Mouse (Mus musculus): ENCODE measurements around the gene Plb1.

Plb1 gene

DNA sequence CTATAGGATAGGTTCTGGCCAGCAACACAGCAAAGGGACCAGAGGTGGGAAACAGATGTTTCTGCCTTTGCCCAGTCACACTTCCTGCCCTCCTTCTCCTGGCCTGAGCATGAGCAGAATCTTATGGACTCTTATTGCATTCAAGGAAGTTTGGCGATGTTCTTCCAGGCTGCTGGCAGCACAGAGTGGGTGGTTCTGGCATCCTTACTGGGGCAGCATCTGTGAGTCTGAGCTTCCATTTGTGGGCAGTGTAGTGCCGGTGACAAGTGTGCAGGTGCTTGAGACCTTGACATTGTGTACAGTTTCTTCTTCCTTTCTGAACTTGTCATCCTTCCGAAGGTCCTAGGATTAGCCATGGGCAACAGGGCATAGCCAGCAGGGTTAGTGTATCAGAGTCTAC is 12.9 kb downstream of the Plb1 start:
- DNase-seq (ENCODE audit: low spot score in 2 of 2), result peak; percentile 31 to 35

DNA sequence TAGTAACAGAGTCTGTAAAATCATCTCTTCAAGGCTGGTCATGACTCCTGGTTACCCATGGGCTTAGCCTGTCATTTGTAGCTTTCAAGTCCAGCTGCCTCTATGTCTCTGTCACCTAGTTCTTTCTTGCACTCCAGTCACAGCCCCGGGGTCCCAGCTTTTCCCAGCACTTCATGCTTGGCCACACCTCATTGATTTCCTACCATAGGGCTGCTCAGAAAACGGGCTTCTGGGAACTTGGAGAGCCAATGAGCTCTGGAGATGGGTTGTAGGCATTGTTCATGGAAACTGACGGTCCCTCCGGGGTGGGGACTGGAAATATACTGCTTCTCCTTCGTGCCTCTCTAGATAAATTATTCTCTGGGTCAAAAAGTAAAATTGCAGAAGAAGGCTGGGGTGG is 28.2 kb downstream of the Plb1 start:
- DNase-seq (ENCODE audit: low spot score in 2 of 2), result no peak

DNA sequence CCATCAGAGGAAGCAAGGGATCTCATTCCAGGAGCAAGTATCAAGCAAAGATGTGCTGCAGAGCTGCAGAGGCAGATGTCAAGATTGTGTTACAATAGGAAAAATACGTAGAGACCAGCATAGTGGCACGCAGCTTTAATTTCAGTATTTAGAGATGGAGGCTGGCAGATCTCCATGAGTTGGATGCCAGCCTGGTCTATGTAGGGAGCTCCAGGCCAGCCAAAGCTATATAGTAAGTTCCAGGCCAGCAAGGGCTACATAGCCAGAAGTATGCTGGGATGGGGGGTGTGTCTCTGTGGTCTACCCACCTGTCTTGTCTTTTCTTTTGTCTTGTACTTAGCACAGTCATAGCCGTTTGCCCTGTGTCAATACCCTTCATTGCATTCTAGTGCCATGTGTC is 28.7 kb downstream of the Plb1 start:
- DNase-seq (ENCODE audit: low spot score in 2 of 2), result no peak

DNA sequence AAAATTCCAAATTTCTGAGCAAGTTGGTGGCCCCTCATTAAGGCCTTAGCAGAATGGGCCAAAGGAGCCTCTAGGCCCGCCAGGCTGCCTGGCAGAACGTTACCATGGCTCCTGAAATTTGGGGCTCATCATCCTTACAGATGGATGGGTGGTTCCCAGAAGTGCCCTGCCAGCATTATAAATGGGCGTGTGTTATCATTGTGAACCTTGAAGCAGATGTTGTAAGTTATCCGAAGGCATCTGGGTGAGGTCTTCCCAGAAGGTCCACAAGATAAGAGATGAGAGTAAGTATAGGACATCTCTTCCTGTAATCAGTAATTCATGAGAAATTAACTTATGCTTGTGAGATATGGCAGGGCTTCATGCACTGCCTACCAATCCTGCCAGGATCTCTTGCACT is 30.0 kb downstream of the Plb1 start:
- DNase-seq (ENCODE audit: low spot score in 2 of 2), result no peak

DNA sequence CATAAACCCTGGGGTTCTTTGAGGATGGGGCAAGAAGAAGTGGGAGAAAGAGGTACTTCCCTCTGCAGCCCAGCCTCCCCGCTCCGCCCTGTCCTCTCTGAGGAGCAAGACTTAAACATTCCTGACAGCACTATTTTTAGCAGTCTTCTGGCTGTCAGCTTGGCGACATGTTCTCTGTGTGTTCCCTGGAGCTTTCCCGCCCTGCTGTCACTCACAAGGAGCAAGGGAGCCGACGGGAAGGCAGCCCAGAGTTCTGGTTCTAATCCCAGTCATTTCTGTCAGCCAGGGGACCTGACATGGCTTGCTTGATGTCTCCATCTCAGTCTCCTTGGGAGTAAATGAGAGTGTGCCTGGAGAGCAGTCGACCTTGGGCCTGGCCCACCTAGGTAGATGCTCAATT is 40.0 kb downstream of the Plb1 start:
- peak; percentile 49 to 54 for DNase-seq (ENCODE audit: low spot score in 2 of 2)

DNA sequence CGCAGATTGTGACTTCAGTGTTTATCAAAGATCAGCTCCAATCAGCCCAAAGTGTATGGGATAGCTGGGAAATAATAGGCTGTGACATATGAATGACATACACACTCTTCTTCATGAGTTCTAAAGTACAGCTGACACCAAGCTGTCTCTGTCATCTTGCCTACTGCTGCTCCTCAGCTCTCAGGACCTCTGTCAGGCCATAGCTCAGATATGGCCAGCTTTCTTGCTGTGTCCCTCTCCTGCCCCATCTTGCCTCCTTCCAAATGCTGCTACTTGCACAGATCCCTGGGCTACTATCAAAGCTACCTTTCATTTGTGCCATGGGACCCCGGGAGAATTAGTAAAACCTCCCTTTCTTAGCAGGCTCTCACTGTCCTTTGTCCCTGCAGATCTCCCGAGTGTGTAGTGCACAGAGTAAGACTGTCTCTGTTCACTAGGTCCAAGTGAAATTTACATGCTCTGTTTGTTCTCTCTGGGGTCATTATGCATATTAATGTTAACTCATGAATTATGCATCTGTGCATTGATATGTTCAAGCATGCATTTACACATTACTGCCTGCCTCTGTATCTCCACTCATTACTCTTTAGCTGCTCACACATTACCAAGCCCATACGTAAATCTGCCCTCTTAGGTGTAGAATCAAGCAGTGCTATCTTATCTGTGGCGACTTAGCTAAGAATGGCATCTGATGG is 45.6 kb downstream of the Plb1 start:
- no peak for DNase-seq (ENCODE audit: low spot score in 2 of 2)

DNA sequence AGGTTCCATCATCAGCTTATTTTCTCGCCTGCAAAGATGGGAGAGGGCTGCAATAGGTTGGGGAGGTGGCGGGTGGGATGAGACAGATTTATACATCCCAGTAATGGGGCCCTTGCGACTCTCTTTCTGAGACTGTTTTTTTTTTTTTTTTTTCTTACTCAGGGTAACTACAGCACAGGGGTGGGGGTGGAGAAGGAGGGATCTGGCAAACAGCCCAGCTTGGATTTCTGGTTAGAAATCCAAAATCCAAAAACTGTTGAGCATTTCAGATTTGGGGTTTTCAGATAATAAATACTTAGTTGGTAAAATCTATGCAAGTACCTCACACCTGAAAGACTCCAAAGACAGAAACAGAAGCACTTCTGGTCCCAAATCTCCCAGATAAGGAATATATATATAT is 47.6 kb downstream of the Plb1 start:
- peak in 1 of 2 experiments; percentile 27 for DNase-seq (ENCODE audit: low spot score in 2 of 2)

DNA sequence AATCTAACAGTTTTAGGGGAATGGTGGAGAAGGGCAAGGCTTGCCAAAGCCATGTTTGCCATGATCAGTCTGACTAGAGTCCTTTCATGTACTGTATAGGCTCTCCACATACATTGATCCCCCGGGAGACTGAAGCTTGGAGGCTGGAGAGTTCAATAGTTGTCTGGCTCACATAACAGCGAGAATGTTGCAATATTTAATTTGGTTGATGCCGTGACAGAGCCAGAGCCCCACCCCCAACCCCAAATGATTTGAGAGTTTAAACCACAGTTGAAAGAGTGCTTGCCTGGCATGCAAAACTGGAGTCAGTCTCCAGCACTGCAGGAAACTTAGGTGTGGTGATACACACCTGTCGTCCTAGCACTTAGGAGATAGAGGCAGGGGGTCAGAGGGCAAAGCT is 49.8 kb downstream of the Plb1 start:
- DNase-seq (ENCODE audit: low spot score in 2 of 2), result no peak

DNA sequence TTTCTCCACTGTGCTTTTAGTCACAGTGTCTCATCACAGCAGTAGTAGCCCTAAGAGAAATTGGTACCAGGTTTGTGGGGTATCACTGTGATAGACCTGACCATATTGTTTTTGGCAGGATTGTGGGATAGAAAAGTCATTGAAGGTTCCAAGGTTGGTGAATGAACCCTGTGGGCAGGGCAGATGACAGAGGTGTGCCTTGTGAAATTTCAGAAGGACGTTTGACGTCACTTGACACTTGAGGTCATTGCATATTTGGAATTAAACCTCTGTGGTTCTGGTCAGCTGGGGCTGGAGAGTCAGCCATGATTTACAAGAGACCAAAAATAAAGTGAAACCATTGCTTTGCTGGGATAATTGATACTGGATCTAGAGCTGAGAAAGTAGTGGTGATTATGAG is 50.9 kb downstream of the Plb1 start:
- DNase-seq (ENCODE audit: low spot score in 2 of 2), result no peak

DNA sequence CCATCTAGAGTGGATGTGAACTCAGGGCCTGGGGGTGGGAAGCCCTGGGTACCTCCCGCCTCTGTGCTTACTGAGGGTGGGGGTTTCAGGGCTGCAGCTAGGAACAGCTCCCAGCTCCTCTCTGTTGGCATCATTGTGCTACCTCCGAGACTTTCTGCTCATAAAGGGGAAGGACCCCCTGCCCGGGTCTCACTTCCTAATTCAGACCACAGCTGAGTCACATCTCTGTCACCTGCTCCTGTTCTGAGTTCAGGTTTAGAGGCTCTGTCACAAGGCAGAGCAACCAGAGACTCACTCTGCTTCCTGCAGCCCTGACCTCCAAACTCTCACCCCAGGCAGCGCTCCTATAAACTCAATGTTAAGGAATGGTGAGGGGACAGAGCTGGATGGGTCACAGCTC is 53.8 kb downstream of the Plb1 start:
- DNase-seq (ENCODE audit: low spot score in 2 of 2), result no peak

DNA sequence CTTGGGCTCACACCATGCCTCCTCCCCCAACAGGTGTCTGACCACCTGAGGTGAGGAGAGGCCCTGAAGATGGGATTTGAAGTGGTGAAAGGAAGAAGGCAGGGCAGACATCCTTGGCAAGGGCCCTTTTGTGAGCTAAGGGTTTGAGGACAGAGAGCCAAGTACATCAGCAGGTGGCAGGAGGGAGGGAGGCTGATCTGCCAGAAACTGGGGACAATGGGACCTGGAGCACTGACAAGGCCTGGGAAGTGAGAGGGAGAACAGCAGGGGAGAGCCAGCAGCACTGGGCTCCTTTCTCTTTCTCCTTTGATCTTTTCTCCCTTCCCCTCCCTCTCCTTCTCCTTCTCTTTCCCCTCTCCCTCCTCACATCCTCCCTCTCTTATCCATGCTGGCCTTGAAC is 55.5 kb downstream of the Plb1 start:
- DNase-seq (ENCODE audit: low spot score in 2 of 2), result peak; percentile 28 to 41

DNA sequence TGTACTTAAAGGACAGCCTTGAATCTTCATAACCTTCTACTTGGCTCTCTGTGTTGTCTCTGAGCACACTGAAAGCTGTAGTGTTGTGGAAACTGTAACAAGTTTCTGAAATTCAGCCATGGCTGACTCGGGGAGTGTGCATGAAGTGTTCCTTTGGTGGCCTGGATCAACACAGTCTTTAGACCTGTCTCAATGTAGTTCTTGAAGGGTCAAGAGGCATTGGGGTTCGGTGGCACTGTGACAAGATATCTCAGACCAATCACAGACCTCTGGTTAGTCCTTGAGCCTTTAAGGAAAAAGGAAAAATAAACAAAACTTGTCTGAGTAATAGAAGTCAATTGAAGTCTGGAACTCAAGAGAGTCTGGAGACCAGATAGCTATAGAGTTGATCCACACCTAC is 58.8 kb downstream of the Plb1 start:
- DNase-seq (ENCODE audit: low spot score in 2 of 2), result no peak

DNA sequence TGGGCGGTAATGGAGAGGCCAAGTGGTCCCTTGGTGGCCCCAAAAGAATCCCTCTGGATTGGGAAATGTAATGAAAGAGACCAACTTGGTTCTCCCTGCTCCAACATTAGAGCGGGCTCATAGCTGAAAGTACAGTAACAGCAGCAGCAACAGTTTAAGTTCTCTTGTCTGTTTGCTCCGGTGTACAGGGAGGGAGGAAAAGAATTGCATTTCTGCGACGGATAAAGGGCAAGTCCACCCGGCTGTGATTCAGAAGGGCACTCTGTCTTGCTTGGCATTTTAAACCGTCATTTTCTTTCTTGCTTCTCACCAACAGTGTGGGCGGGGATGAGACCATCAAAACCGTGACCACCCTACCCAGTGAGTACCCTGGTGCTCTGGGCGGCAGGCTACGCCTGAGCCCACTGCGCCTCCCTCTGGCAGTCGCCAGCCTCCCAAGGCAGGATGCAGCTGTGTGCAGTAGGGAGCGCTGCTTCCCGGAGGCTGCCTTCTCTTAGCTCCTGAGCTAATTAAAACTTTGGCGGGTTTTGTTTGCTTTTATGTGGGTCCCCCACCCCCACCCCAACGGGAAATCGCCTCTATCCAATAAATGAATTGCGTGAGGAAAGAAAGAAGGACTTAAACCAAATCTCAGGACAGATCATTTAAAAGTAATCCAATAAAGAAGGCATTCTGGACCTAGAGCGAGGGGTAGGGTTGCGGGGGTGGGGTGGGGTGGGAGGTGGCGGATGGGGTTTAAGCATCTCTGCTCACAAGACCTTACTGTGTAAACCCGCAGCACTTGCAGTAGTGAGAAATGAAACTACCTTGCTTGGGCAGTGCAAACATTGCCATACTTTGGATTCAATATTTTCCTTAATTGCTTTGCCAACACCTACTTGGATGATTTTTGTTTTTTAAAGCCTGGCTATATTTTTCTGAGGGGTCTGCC is 70.7 kb downstream of the Plb1 start:
- peak; percentile 71 to 75 for DNase-seq (ENCODE audit: low spot score in 2 of 2)

DNA sequence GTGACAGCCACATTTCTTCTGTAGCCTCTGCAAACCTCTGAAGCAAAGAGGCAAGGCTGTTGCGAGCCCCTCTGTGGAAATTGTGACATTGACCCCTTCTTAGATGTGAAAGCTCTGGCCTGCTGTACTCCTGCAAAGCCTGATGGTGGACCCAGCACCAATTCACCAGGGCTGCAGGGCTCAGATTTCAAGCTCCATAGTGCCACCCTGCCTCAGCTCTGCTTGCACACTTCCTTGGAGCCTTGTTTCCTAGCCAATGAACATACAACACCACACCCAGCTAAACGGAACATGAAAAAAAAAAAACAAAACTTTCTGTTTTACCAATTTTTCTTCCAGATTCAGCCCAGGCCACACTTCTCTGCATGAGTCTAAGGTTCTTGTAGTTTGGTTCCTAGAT is 74.6 kb downstream of the Plb1 start:
- no peak for DNase-seq (ENCODE audit: low spot score in 2 of 2)

DNA sequence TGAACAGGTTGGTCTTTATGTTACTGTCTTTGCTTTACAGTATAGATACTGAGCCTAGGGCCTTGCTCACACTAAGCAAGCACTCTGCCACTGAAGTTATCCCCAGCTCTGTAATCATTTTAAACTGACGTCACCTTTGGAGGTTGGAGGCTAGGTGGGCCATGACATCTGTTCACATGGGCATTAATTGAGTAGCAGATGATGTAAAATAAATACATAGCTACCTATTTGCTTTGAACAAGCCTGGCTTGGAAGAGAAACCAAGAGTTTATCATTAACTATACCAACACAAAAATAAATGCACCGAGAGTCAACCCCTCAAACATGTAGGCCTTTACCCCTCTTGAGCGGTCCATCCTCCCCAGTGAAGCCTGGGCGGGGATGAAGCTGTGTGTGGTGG is 76.1 kb downstream of the Plb1 start:
- no peak for DNase-seq (ENCODE audit: low spot score in 2 of 2)

DNA sequence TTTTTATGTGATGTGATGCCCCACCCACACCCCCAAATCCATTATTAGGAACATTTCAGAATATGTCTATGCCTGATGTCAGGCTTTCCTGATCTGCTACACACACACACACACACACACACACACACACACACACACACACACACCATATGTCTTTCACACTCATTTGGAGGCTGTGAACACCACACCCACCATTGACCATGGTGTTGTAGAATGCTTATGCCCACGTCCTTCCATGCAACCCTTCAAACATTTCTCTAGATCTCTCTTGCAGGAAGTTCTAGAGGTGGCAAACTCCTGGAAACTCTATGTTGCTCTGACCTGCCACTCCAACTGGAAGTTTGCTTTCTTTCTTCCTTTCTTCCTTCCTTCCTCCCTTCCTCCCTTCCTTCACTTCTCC is 77.2 kb downstream of the Plb1 start:
- no peak for DNase-seq (ENCODE audit: low spot score in 2 of 2)

DNA sequence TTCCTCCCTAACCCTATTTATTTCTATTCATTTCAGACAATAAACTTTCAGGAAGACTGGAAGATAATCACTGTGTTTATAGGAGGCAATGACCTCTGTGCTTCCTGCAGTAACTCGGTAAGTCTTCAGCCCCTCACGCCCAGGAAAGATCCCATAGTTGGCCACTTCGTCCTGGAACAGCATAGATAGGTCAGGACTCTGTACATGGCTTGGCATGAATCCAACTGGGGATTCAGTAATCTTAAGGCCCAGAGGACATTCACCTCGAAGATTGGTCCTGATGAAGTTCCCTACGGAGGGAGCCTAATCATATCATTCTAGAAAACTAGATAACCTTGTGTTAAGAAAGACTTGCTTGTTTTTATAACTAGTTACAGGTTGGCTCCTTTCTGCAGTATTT is 78.3 kb downstream of the Plb1 start:
- no peak for DNase-seq (ENCODE audit: low spot score in 2 of 2)

DNA sequence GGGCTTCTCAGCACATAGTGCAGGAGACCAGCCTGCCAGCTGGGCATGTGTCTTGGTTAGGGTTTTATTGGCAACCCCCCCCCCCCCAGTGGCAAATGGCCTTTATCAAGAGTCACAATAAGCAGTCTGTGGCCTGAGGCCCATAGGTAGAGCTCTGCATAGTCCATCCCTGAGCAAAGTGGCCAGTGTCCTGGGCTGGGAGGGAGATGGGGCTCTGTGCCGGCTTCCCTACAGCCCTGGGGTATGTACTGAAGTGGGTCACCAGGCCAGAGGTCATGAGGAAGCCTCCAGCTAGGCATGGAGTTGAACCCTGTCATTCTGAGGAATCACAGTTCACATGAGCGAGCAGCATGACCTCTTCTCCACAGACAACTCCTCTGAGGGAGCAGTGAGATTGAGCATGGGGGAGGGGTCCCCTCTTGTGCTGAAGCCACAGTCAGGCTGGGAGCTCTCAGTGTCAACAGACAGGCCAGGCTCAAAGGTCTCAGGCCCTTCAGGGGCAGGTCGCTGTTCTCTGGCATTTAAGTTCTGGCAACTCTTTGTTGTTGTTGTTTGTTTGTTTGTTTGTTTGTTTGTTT is 79.2 kb downstream of the Plb1 start:
- no peak for DNase-seq (ENCODE audit: low spot score in 2 of 2)

DNA sequence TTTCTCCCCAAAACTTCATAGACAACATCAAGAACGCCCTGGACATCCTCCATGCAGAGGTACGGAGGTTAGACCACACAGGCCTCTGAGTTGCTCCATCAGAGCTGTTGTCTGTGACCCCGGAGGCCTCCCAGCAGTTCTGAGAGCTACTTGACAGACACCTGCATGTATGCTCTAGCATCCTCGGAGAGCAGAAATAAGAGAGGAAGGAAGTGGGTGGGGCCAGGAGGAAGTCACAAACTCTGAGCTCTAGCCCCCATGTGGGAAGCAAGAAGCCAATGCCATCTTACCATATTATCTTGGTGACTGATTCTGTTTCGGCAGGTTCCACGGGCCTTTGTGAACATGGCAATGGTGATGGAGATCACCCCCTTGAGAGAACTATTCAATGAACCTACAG is 81.2 kb downstream of the Plb1 start:
- DNase-seq (ENCODE audit: low spot score in 2 of 2), result no peak

DNA sequence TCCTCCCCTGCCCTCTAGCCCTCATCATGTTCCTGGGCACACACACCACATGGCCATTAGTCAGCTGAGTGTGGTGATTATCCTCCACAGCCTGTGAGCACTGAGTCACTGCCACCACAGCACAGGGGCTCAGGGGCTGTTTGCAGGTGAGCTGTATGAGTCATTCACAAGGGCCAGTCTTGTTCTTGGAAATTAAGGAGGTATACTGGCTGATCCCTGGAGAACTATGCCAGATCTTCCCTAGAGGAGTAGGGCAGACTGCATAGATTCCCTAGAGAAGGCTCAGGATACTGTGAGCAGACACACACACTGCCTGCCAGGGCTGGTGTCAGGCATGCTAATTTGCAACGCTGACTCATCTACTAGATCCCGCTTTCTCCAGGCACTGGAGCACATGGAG is 82.2 kb downstream of the Plb1 start:
- peak; percentile 59 to 67 for DNase-seq (ENCODE audit: low spot score in 2 of 2)

DNA sequence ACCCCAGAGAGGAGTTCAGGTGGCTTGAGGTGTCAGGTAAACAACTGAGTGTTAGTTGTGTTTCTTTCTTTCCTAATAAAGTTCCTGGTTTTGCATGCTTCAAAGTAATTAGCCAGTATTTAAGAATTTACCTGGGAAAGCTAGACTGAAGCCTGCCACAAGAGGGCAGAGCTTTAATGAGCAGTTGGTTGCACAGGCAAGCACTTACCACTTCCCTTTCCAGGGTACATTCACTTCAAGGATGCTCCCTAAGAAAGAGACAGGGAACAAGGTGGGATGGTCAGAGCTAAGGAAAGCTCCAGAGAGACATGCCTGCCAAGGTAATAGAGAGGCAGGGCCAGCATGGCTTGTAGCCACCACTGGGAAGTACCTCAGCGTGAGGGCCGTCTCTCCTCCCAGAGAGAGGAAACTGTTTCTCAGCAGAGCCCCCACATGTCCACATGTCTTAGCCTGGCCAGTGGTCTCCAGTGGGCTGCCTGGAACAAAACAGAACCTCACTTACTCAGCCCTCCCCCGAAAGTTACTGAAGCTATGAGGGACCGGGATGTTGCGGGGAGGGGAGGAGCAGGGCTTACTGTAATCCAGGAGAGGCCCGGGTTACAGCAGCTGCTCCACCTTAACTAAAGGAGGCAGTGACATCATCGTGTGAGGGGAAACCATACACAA is 89.8 kb downstream of the Plb1 start:
- peak; percentile 54 to 72 for DNase-seq (ENCODE audit: low spot score in 2 of 2)

DNA sequence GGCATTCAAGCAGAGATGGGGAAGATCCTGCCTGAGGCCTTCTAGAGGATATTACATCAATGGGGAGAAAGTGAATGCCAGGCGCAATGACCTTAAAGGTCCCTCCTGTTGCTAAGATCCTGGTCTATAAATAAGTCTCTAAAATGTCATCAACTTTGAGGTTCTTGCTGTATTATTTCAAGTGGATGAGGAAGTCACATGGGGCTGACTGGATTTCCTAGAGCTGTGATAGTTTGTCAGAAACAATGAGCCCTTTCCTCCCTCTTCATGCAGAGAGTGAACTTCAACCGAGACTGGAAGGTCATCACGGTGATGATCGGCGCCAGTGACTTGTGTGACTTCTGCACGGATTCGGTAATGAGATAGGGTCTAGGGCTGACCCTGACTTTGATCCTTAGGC is 95.6 kb downstream of the Plb1 start:
- DNase-seq (ENCODE audit: low spot score in 2 of 2), result no peak
